Mouse (Mus musculus): ENCODE data around the gene Trp53inp2.

GRCm38 (mm10) chr2:155394586-155394985 lies 13.7 kb downstream of the Trp53inp2 start:
- TF ChIP-seq CTCF (conservative IDR thresholded peaks at IDR 0.05; ENCODE audit: insufficient read depth, insufficient read length, low read depth, low read length) (no peak), POLR2A (IDR thresholded peaks at IDR 0.05; ENCODE audit: low read depth, low read length) (no peak)
